Mouse (Mus musculus) embryonic facial prominence, embryonic 10.5 days (tissue): ENCODE data around the gene Qk. TPM values are rescaled to one million over a fixed set of nuclear protein-coding genes. Genes with fewer than 3 reads are reported as not detected.

Experiments
- DNase-seq: peaks from one replicate; pipeline ENCODE4 v3.0.0-alpha.2; 2017; ENCODE audit warnings: low spot score
- H3K27ac ChIP-seq: fragments of 300-500 bp; sonication (generic); replicated peaks from 2 replicates; pipeline ENCODE4 v1.5.1; 2016; ENCODE audit warnings: mild to moderate bottlenecking
- H3K27me3 ChIP-seq: fragments of 300-500 bp; sonication (generic); replicated peaks from 2 replicates; pipeline ENCODE4 v1.6.1; 2016; ENCODE audit warnings: low read depth, mild to moderate bottlenecking; ENCODE audit not compliant: poor library complexity, severe bottlenecking
- H3K36me3 ChIP-seq: fragments of 300-500 bp; sonication (generic); replicated peaks from 2 replicates; pipeline ENCODE4 v1.6.1; 2016; ENCODE audit warnings: mild to moderate bottlenecking, moderate library complexity
- H3K4me1 ChIP-seq: fragments of 300-500 bp; sonication (generic); 2 replicates; pipeline ENCODE4 v1.6.1; 2016
- H3K4me3 ChIP-seq: fragments of 300-500 bp; sonication (generic); 2 replicates; pipeline ENCODE4 v1.5.1; 2016; ENCODE audit warnings: mild to moderate bottlenecking, moderate library complexity
- H3K9me3 ChIP-seq: fragments of 300-500 bp; sonication (generic); 2 replicates; pipeline ENCODE4 v1.6.1; 2016; ENCODE audit warnings: mild to moderate bottlenecking
- WGBS: fragments of 180-500 bp; shearing (Covaris S2); methylation state at CpG from one replicate; pipeline ENCODE4 v1.1.7; 2016; 5-methylcytosine and 5-hydroxymethylcytosine counted together
- polyA plus RNA-seq: library from polyadenylated mRNA; unstranded; fragments of >200 nt; fragmentation: Nextera tagmentation; extraction: Ambion mirVana; gene quantifications from 2 replicates; pipeline ENCODE4 v1.2.1, GENCODE M21; 2016

Qk gene
- polyA plus RNA-seq, 1 experiment from 2014 or later, result 33.5 TPM

GRCm38 (mm10) chr17:10321092-10321491 is 1.4 kb upstream of the Qk start:
- peaks cover 10% of the 10 kb centered on the region for H3K36me3 ChIP-seq
- peak overlapping the region; percentile 81 for H3K4me3 ChIP-seq
- H3K4me1 ChIP-seq, result peaks cover 29% of the 10 kb centered on the region
- H3K27ac ChIP-seq, result no peak overlapping the region
- 32% methylated on average over 1 of the region's 1 CpGs for WGBS
- H3K27me3 ChIP-seq, result no peaks in the 10 kb centered on the region
- no peak for DNase-seq
- H3K9me3 ChIP-seq, result 0 out of 2 replicates have a peak, but pooled peaks cover 5% of the 10 kb centered on the region

GRCm38 (mm10) chr17:10320456-10320790 is 769 bp upstream of the Qk start:
- H3K4me1 ChIP-seq, result peaks cover 33% of the 10 kb centered on the region
- 0 out of 2 replicates have a peak, but pooled peaks cover 4% of the 10 kb centered on the region for H3K9me3 ChIP-seq
- peaks cover 6% of the 10 kb centered on the region for H3K36me3 ChIP-seq
- WGBS, result 23% methylated on average over 10 of the region's 10 CpGs
- H3K4me3 ChIP-seq, result peak overlapping the region; percentile 81
- H3K27ac ChIP-seq, result peak overlapping the region; percentile 98
- no peaks in the 10 kb centered on the region for H3K27me3 ChIP-seq
- no peak for DNase-seq

DNA sequence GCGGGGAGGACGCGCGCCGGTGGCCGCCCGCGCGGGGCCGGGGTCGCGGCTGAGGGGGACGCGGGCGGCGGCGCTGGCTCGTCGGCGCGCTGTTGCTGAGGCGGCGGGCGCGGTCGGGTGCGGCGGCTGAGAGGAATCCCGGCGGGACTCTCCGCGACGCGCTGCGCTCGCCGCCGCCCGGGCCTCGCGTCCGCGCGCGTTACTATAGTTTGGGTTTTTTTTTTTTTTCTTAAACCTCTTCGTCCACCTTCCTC is 296 bp downstream of the Qk start:
- Histone ChIP-seq H3K36me3 (no peaks in the 10 kb centered on the region), H3K27me3 (no peaks in the 10 kb centered on the region), H3K9me3 (no peaks in the 10 kb centered on the region), H3K4me3 (peak overlapping the region; percentile 81), H3K27ac (peak overlapping the region; percentile 98), H3K4me1 (peaks cover 40% of the 10 kb centered on the region)
- no peak for DNase-seq
- WGBS, result 6% methylated on average over 46 of the region's 46 CpGs

DNA sequence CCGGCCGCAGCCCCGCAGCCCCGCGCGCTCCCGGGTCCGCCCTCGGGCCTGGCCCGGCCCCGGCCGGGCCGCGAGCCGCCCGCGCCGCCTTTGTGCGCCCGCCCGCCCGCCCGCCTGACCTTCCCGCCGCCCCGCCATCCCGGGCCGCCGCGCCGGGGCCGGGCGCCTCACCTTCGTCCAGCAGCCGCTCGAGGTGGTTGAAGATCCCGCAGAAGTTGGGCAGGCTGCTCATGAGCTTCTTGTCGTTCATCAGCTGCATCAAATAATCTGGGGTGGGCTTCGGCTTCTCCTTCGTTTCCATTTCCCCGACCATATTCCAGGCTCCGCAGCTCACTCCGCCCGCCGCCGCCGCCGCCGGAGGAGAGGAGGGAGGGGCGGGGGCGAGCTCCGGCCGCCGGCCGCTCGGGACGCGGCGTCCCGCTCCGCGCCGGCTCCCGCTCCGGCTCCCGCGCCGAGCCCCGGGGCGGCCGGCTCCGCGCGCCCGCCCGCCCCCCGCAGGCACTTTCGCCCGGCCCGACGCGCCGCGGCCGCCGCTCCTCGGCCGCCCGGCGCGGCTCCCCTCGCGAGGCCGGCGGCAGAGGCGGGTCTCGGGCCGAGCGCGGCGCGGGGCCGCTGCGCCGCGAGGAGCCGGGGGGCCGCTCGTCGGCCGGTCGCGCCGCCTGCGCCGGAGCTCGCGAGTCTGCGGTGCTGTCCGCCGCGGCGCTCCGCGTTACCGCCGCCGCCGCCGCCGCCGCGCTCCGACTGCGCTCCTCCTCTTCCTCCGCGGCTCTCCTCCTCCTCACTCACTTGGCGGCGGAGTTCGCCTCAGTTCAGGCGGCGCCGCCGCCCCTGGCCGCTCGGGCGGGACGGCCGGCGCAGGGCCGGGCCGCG is 858 bp downstream of the Qk start:
- H3K27ac ChIP-seq, result peak overlapping the region; percentile 98
- H3K27me3 ChIP-seq, result no peaks in the 10 kb centered on the region
- H3K9me3 ChIP-seq, result no peaks in the 10 kb centered on the region
- H3K4me1 ChIP-seq, result peaks cover 44% of the 10 kb centered on the region
- H3K4me3 ChIP-seq, result peak overlapping the region; percentile 81
- no peaks in the 10 kb centered on the region for H3K36me3 ChIP-seq
- peak; percentile 80 for DNase-seq
- 7% methylated on average over 146 of the region's 153 CpGs for WGBS

- no peaks in the 10 kb centered on the region for H3K9me3 ChIP-seq
- H3K27ac ChIP-seq, result peak overlapping the region; percentile 98
- no peaks in the 10 kb centered on the region for H3K36me3 ChIP-seq
- WGBS, result under 1% methylated on average over 46 of the region's 46 CpGs
- H3K4me1 ChIP-seq, result peaks cover 39% of the 10 kb centered on the region
- peak overlapping the region; percentile 81 for H3K4me3 ChIP-seq
- peak; percentile 78 for DNase-seq
- H3K27me3 ChIP-seq, result no peaks in the 10 kb centered on the region
Measured at GRCm38 (mm10) chr17:10317981-10318551, 1.6 kb downstream of the Qk start.

DNA sequence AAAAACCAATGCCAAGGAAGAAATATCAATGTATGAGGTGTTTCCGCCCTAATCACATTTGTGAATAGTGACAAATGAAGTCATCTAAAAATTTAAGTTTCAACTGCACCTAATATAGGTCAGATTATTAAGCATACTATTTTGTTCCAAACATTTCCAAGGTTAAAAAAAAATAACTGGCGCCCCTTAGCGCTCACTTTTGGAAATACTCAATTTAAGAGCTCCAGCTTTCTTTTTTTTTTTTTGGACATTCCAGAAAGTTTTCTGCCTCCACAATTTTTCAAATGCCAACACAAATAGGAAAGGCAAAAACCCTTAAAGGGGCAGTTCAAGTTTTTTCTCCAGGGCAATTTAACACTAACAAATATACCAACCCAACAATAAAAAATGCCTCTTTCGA is 2.5 kb downstream of the Qk start:
- Histone ChIP-seq H3K4me1 (peaks cover 35% of the 10 kb centered on the region), H3K9me3 (no peaks in the 10 kb centered on the region), H3K4me3 (peak overlapping the region; percentile 81), H3K27ac (peak overlapping the region; percentile 98), H3K27me3 (no peaks in the 10 kb centered on the region), H3K36me3 (peaks cover 5% of the 10 kb centered on the region)
- DNase-seq, result no peak
- WGBS, result 10% methylated on average over 4 of the region's 4 CpGs

DNA sequence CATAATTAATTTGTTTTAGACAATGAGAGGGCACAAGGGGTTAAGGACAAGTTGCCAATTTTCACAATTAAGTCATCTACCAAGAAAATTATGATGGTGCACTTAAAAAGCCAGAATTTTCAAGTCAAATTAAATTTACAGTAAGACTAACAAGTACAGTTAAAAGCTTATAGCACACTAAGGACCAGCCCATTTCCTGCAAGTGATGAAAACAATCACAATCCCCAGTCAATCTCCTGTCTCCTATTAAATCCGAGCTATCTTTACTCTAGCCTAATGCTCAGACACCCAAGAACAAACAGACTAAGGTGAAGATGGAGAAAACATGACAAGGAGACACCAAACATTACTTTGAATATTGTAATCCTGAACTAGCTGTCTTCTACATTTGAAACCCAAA is 3.2 kb downstream of the Qk start:
- peak overlapping the region; percentile 51; the same call in 1 of the 2 replicates for H3K27ac ChIP-seq
- H3K27me3 ChIP-seq, result no peaks in the 10 kb centered on the region
- no peak for DNase-seq
- no peaks in the 10 kb centered on the region for H3K9me3 ChIP-seq
- 4% methylated on average over 1 of the region's 1 CpGs for WGBS
- peaks cover 29% of the 10 kb centered on the region for H3K4me1 ChIP-seq
- H3K4me3 ChIP-seq, result peak overlapping the region; percentile 81
- H3K36me3 ChIP-seq, result peaks cover 5% of the 10 kb centered on the region

GRCm38 (mm10) chr17:10310046-10310445 is 9.6 kb downstream of the Qk start:
- WGBS, result 68% methylated on average over 1 of the region's 1 CpGs
- Histone ChIP-seq H3K4me3 (no peak overlapping the region), H3K36me3 (peaks cover 5% of the 10 kb centered on the region), H3K27ac (no peak overlapping the region), H3K27me3 (no peaks in the 10 kb centered on the region), H3K4me1 (peaks cover 23% of the 10 kb centered on the region), H3K9me3 (no peaks in the 10 kb centered on the region)
- DNase-seq, result no peak

- H3K4me1 ChIP-seq, result peaks cover 17% of the 10 kb centered on the region
- no peak for DNase-seq
- peaks cover 5% of the 10 kb centered on the region for H3K36me3 ChIP-seq
- H3K27me3 ChIP-seq, result no peaks in the 10 kb centered on the region
- no peak overlapping the region for H3K27ac ChIP-seq
- WGBS, result 35% methylated on average over 4 of the region's 4 CpGs
- 0 out of 2 replicates have a peak overlapping the region, but pooled peaks have one; percentile 21 for H3K4me3 ChIP-seq
- no peaks in the 10 kb centered on the region for H3K9me3 ChIP-seq
Measured at GRCm38 (mm10) chr17:10309135-10309623, 10.5 kb downstream of the Qk start.

GRCm38 (mm10) chr17:10306424-10306823 is 13.2 kb downstream of the Qk start:
- 83% methylated on average over 2 of the region's 2 CpGs for WGBS
- peaks cover 13% of the 10 kb centered on the region for H3K4me1 ChIP-seq

GRCm38 (mm10) chr17:10304001-10304400 is 15.7 kb downstream of the Qk start:
- no peaks in the 10 kb centered on the region for H3K9me3 ChIP-seq
- H3K4me1 ChIP-seq, result peaks cover under 1% of the 10 kb centered on the region
- no peak overlapping the region for H3K4me3 ChIP-seq
- no peaks in the 10 kb centered on the region for H3K27me3 ChIP-seq
- no peaks in the 10 kb centered on the region for H3K36me3 ChIP-seq
- no peak overlapping the region for H3K27ac ChIP-seq
- no peak for DNase-seq

More at GRCm38 (mm10) chr17:10306424-10306823, 13.2 kb downstream of the Qk start:
- Histone ChIP-seq H3K27ac (no peak overlapping the region), H3K4me3 (no peak overlapping the region), H3K36me3 (no peaks in the 10 kb centered on the region), H3K9me3 (no peaks in the 10 kb centered on the region), H3K27me3 (no peaks in the 10 kb centered on the region)
- DNase-seq, result no peak

- Histone ChIP-seq H3K4me3 (no peak overlapping the region), H3K9me3 (no peaks in the 10 kb centered on the region), H3K27me3 (no peaks in the 10 kb centered on the region), H3K27ac (no peak overlapping the region), H3K4me1 (no peaks in the 10 kb centered on the region), H3K36me3 (no peaks in the 10 kb centered on the region)
- DNase-seq, result no peak
- WGBS, result 87% methylated on average over 4 of the region's 4 CpGs
Measured at GRCm38 (mm10) chr17:10300968-10301795, 18.5 kb downstream of the Qk start.
